Mouse (Mus musculus): Measurements from ENCODE around the gene Fmr1. TPM values are rescaled to one million over a fixed set of nuclear protein-coding genes. Genes with fewer than 3 reads are reported as not detected.

Fmr1 gene
- polyA plus RNA-seq (2017; shearing (Covaris generic)), result 76.4 TPM

GRCm38 (mm10) chrX:68678333-68678740, at the start of gene Fmr1:
TSS of gene Fmr1 (plus strand) at chrX:68678541.

GRCm38 (mm10) chrX:68761606-68762005, 83.3 kb downstream of the Fmr1 start, which contains the start of gene Fmr1nb:
TSS of gene Fmr1nb (plus strand) at chrX:68761839.

Other genes with a start within 250 kb of the Fmr1 start
- not detected for gene Fmr1nb, start 83.3 kb downstream of the Fmr1 start, polyA plus RNA-seq (2017; shearing (Covaris generic))
- 0.74 TPM for gene Gm14698, start 142.6 kb downstream of the Fmr1 start, polyA plus RNA-seq (2017; shearing (Covaris generic))
- not detected for gene Gm6812, start 214.5 kb downstream of the Fmr1 start, polyA plus RNA-seq (2017; shearing (Covaris generic))

Measured in effector memory CD4-positive, alpha-beta T cell, adult 5 months (primary cell).